Mouse (Mus musculus) MEL (cell line): ENCODE measurements around the gene Hfe.

Experiments
- BHLHE40 ChIP-seq: IDR thresholded peaks from 2 replicates; pipeline ENCODE4 v1.6.1; 2012; ENCODE audit warnings: low read depth, mild to moderate bottlenecking, inconsistent platforms, low read length, improper control_type of control experiment, borderline replicate concordance
- CTCF ChIP-seq, 3 experiments: IDR thresholded peaks in 2 of 3; conservative IDR thresholded peaks in 1 of 3; 2 replicates each; pipeline ENCODE4 v1.5.1; 2011 to 2012; ENCODE audit warnings: low read length in 3 of 3, low read depth in 2 of 3, mild to moderate bottlenecking in 2 of 3, improper control_type of control experiment in 1 of 3, inconsistent platforms in 1 of 3, mixed read lengths in 1 of 3, moderate library complexity in 1 of 3; ENCODE audit not compliant: control insufficient read depth in 1 of 3, insufficient read depth in 1 of 3, poor library complexity in 1 of 3, severe bottlenecking in 1 of 3
- EP300 ChIP-seq, 2 experiments: IDR thresholded peaks; 2 replicates each; pipeline ENCODE4 v1.6.1; 2011; ENCODE audit warnings: improper control_type of control experiment in 2 of 2, low read length in 2 of 2, low read depth in 1 of 2, mild to moderate bottlenecking in 1 of 2
- GATA1 ChIP-seq: IDR thresholded peaks from 2 replicates; pipeline ENCODE4 v1.6.1; 2011; ENCODE audit warnings: low read depth, low read length, improper control_type of control experiment
- SIN3A ChIP-seq: IDR thresholded peaks from 2 replicates; pipeline ENCODE4 v1.6.1; 2012; ENCODE audit warnings: low read length, improper control_type of control experiment, inconsistent platforms
- ZMIZ1 ChIP-seq: IDR thresholded peaks from 2 replicates; pipeline ENCODE4 v1.6.1; 2012; ENCODE audit warnings: low read depth, mild to moderate bottlenecking, inconsistent platforms, low read length, improper control_type of control experiment, moderate library complexity

GRCm38 (mm10) chr13:23749563-23750121 is 39.0 kb upstream of the Hfe start:
- TF ChIP-seq ZMIZ1 (no peak), EP300 (IDR thresholded peaks at IDR 0.05; ENCODE audit: low read depth in 1 of 2, low read length in 2 of 2) (no peak), CTCF (IDR thresholded peaks at IDR 0.05 in 2 of 3, conservative IDR thresholded peaks at IDR 0.05 in 1 of 3; ENCODE audit: control insufficient read depth in 1 of 3, insufficient read depth in 1 of 3, low read depth in 2 of 3, low read length in 3 of 3, poor library complexity in 1 of 3, severe bottlenecking in 1 of 3) (no peak), SIN3A (no peak), GATA1 (no peak), BHLHE40 (no peak)
